Mouse (Mus musculus): ENCODE results near the gene Hoxd12.

- TF ChIP-seq EP300 (IDR thresholded peaks at IDR 0.05; ENCODE audit: low read depth), result no peak
- TF ChIP-seq CTCF (IDR thresholded peaks at IDR 0.05; ENCODE audit: low read depth), result no peak
Observed at GRCm38 (mm10) chr2:74726973-74727639, 52.3 kb downstream of the Hoxd12 start.

All from heart, postnatal 0 days (tissue).